Mouse (Mus musculus): Measurements from ENCODE around the gene Tecpr2. TPM values are rescaled to one million over a fixed set of nuclear protein-coding genes. Genes with fewer than 3 reads are reported as not detected.
"Not testable (repeated sequence)": the region's sequence is repeated elsewhere in the genome, so short reads cannot be mapped to it uniquely, and the experiment has no call there.

Tecpr2 gene
- polyA plus RNA-seq, 1 experiment from 2014 or later: 1.8 TPM

- TF ChIP-seq CTCF (IDR thresholded peaks at IDR 0.05; ENCODE audit: low read depth): no peak
- H3K9ac ChIP-seq (ENCODE audit: low read depth, low read length): no peak overlapping the region; the same call in 1 of the 2 replicates
- peak overlapping the region; percentile 89; the same call in 1 of the 2 replicates for H3K4me3 ChIP-seq (replicated peaks; ENCODE audit: low read depth, low read length)
- DNase-seq (ENCODE audit: low spot score): no peak
- no peak for ATAC-seq (replicated peaks; ENCODE audit: low FRiP score, low read depth)
- H3K36me3 ChIP-seq (ENCODE audit: insufficient read depth, low read length): peaks cover 10% of the 10 kb centered on the region
- H3K9me3 ChIP-seq (replicated peaks; ENCODE audit: low read length): no peaks in the 10 kb centered on the region
- no peak overlapping the region for H3K27ac ChIP-seq
- H3K4me2 ChIP-seq (ENCODE audit: low read length): peak overlapping the region; percentile 76
- no peaks in the 10 kb centered on the region for H3K27me3 ChIP-seq (ENCODE audit: insufficient read depth, low read length)
- peaks cover 8% of the 10 kb centered on the region; the same call in 1 of the 2 replicates for H3K4me1 ChIP-seq (replicated peaks; ENCODE audit: insufficient read depth, low read length)
- WGBS: 79% methylated on average over 12 of the region's 12 CpGs
Observed at GRCm38 (mm10) chr12:110851414-110851813, 37.6 kb upstream of the Tecpr2 start.

DNA sequence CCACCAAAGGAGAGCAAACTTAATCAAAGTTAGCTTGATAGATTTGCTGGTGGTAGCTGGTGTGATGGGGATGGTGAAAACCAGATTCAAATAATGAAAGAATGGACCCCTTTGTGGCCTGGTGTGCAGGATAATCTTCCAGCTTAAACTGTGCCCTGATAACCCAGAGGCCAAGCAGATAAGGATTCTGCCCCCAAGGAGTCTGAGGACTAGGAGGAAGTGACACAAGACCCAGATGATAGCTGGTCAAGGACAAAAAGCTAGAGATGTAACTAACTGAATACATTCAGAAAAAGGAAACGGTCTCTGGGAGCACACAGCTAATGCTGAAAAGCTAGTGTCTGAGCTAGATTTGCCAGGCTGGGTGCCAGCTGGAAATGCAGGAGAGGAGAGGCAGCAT is 37.1 kb upstream of the Tecpr2 start:
- ATAC-seq (replicated peaks; ENCODE audit: low FRiP score, low read depth) (no peak), DNase-seq (ENCODE audit: low spot score) (no peak)
- H3K27ac ChIP-seq: no peak overlapping the region
- H3K4me2 ChIP-seq (ENCODE audit: low read length): no peak overlapping the region
- TF ChIP-seq CTCF (IDR thresholded peaks at IDR 0.05; ENCODE audit: low read depth): no peak
- peaks cover 13% of the 10 kb centered on the region for H3K36me3 ChIP-seq (ENCODE audit: insufficient read depth, low read length)
- H3K4me3 ChIP-seq (replicated peaks; ENCODE audit: low read depth, low read length): no peak overlapping the region
- no peaks in the 10 kb centered on the region for H3K27me3 ChIP-seq (ENCODE audit: insufficient read depth, low read length)
- H3K4me1 ChIP-seq (replicated peaks; ENCODE audit: insufficient read depth, low read length): peaks cover 8% of the 10 kb centered on the region; the same call in 1 of the 2 replicates
- no peaks in the 10 kb centered on the region for H3K9me3 ChIP-seq (replicated peaks; ENCODE audit: low read length)
- no peak overlapping the region for H3K9ac ChIP-seq (ENCODE audit: low read depth, low read length)
- WGBS: 89% methylated on average over 1 of the region's 1 CpGs

DNA sequence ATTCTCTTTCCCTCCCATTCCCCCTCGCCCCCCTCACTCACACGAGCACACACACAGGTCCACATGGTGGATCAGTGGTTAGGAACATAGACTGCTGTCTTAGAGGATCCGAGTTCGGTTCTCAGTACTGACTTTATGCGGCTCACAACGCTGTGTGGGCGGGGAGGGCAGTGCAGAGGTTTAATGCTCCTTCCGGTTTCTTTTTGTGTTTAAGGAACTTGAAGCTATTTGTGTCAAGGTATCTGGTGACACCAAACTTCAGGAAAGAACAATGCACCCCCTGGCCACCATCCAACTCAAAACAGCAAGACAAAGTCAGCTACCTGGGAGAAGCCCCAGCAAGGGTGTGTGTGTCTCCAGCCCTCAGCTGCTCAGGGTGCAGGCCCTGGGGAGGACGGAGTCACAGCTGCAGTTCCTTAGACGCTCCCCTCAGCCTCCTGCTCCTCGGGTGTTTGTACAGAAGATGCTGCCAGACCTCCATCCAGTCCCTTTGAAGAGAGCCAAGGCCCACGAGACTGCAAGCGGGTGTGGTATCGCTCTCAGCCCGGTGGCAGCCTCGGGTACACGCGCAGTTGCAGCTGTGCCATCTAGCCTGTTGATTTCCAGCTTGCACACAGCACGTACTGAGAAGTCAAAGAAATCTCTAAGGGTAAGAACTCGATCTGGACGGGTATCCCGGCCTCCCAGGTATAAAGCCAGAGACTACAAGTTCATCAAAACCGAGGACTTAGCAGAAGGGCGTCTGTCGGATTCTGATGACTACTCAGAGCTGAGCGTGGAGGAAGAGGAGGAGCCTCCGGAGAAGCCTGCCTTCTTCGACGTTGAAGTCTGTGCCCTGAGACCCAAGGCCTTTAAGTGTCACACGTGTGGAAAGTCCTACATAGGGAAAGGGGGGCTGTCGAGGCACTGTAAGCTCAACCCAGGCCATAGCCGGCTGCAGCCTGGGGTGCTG is 34.0 kb upstream of the Tecpr2 start:
- no peak for TF ChIP-seq CTCF (IDR thresholded peaks at IDR 0.05; ENCODE audit: low read depth)
- Histone ChIP-seq H3K36me3 (ENCODE audit: insufficient read depth, low read length) (peaks cover 14% of the 10 kb centered on the region), H3K9me3 (replicated peaks; ENCODE audit: low read length) (no peaks in the 10 kb centered on the region), H3K4me1 (replicated peaks; ENCODE audit: insufficient read depth, low read length) (peaks cover 8% of the 10 kb centered on the region; the same call in 1 of the 2 replicates), H3K4me3 (replicated peaks; ENCODE audit: low read depth, low read length) (no peak overlapping the region), H3K4me2 (ENCODE audit: low read length) (no peak overlapping the region), H3K27me3 (ENCODE audit: insufficient read depth, low read length) (no peaks in the 10 kb centered on the region), H3K27ac (no peak overlapping the region), H3K9ac (ENCODE audit: low read depth, low read length) (no peak overlapping the region)
- no peak for ATAC-seq (replicated peaks; ENCODE audit: low FRiP score, low read depth)
- DNase-seq (ENCODE audit: low spot score): no peak
- 84% methylated on average over 32 of the region's 32 CpGs for WGBS

GRCm38 (mm10) chr12:110857196-110857595 is 31.9 kb upstream of the Tecpr2 start:
- no peak overlapping the region for H3K4me2 ChIP-seq (ENCODE audit: low read length)
- peak; percentile 47 for DNase-seq (ENCODE audit: low spot score)
- WGBS: 58% methylated on average over 7 of the region's 7 CpGs
- H3K27me3 ChIP-seq (ENCODE audit: insufficient read depth, low read length): no peaks in the 10 kb centered on the region
- H3K27ac ChIP-seq: no peak overlapping the region
- H3K9me3 ChIP-seq (replicated peaks; ENCODE audit: low read length): no peaks in the 10 kb centered on the region
- H3K4me1 ChIP-seq (replicated peaks; ENCODE audit: insufficient read depth, low read length): no peaks in the 10 kb centered on the region
- H3K4me3 ChIP-seq (replicated peaks; ENCODE audit: low read depth, low read length): no peak overlapping the region
- no peak for TF ChIP-seq CTCF (IDR thresholded peaks at IDR 0.05; ENCODE audit: low read depth)
- H3K36me3 ChIP-seq (ENCODE audit: insufficient read depth, low read length): peaks cover 22% of the 10 kb centered on the region
- H3K9ac ChIP-seq (ENCODE audit: low read depth, low read length): no peak overlapping the region
- ATAC-seq (replicated peaks; ENCODE audit: low FRiP score, low read depth): no peak

- DNase-seq (ENCODE audit: low spot score); H3K9me3 ChIP-seq (replicated peaks; ENCODE audit: low read length); H3K4me1 ChIP-seq (replicated peaks; ENCODE audit: insufficient read depth, low read length); H3K9ac ChIP-seq (ENCODE audit: low read depth, low read length); H3K4me3 ChIP-seq (replicated peaks; ENCODE audit: low read depth, low read length); H3K27me3 ChIP-seq (ENCODE audit: insufficient read depth, low read length); H3K27ac ChIP-seq; H3K4me2 ChIP-seq (ENCODE audit: low read length); ATAC-seq (replicated peaks; ENCODE audit: low FRiP score, low read depth): not testable (repeated sequence)
- peaks cover 27% of the 10 kb centered on the region for H3K36me3 ChIP-seq (ENCODE audit: insufficient read depth, low read length)
- 96% methylated on average over 15 of the region's 15 CpGs for WGBS
Observed at GRCm38 (mm10) chr12:110858681-110859080, 30.4 kb upstream of the Tecpr2 start.

DNA sequence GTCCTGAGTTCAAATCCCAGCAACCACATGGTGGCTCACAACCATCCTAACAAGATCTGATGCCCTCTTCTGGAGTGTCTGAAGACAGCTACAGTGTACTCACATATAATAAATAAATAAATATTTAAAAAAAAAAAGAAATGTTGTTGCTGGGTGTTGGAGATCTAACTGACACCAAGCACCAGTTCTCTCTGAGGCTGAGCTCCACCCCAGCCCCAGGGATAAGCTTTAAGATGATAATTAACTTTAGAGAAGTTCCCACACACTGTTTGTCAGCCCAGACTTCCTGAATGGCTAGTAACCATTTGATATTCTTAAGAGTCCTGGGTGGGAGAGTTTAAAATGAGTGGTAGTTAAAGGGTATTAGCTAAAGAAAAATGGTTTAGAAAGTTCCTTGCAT is 28.8 kb upstream of the Tecpr2 start:
- H3K36me3 ChIP-seq (ENCODE audit: insufficient read depth, low read length): peaks cover 31% of the 10 kb centered on the region
- no peak for DNase-seq (ENCODE audit: low spot score)
- H3K27me3 ChIP-seq (ENCODE audit: insufficient read depth, low read length): no peaks in the 10 kb centered on the region
- no peak overlapping the region for H3K27ac ChIP-seq
- no peaks in the 10 kb centered on the region for H3K4me1 ChIP-seq (replicated peaks; ENCODE audit: insufficient read depth, low read length)
- no peak for TF ChIP-seq CTCF (IDR thresholded peaks at IDR 0.05; ENCODE audit: low read depth)
- H3K4me2 ChIP-seq (ENCODE audit: low read length): no peak overlapping the region
- H3K4me3 ChIP-seq (replicated peaks; ENCODE audit: low read depth, low read length): no peak overlapping the region
- H3K9me3 ChIP-seq (replicated peaks; ENCODE audit: low read length): no peaks in the 10 kb centered on the region
- ATAC-seq (replicated peaks; ENCODE audit: low FRiP score, low read depth): no peak
- H3K9ac ChIP-seq (ENCODE audit: low read depth, low read length): no peak overlapping the region
